In the genomic region with DNA sequence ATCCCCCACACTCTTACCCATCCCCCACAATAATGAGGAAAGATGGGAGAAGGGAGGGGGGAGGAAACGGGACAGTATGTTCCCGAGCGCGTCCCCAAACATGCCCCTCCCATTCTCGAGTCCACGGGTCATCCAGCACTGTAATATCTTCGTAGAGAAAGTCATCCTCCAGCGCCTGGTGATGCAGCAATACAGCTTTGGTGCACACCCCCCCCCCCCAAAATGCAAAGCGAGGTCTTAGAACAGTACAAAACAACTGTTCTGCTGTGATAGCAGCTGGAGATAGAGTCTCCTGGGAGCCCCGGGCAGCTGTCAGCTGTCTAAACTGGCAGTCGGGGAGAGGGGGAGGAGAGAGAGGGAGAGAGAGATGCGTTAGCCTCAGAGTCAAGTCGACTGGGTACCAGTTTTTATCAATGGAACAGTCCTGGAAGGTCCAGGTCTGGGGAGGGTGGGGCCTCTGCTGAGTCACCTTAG, we compare ENCODE assay signal across 8 mouse cellular contexts. TPM values are rescaled to one million over a fixed set of nuclear protein-coding genes. Genes with fewer than 3 reads are reported as not detected.
A peak's percentile ranks its signal among the peaks of the same experiment; 100 is the strongest.
DNase-seq lines count a peak whose midpoint lies in the region; ATAC-seq lines count a peak whose summit lies in the region.

No protein-coding gene starts in this region.

- H3K9me3 ChIP-seq in forebrain, embryonic 11.5 days (ENCODE audit: control insufficient read depth, low read length), result no peaks in the 10 kb centered on the region
- H3K9me3 ChIP-seq in forebrain, embryonic 15.5 days, result no peaks in the 10 kb centered on the region
- no peaks in the 10 kb centered on the region for H3K9me3 ChIP-seq in limb, embryonic 15.5 days

- H3K27ac ChIP-seq in forebrain, embryonic 11.5 days (ENCODE audit: low read depth, low read length), result no peak overlapping the region
- no peak overlapping the region for H3K27ac ChIP-seq in forebrain, embryonic 15.5 days (replicated peaks)
- H3K27ac ChIP-seq in limb, embryonic 15.5 days, result no peak overlapping the region

- no peaks in the 10 kb centered on the region for H3K36me3 ChIP-seq in forebrain, embryonic 11.5 days (ENCODE audit: control insufficient read depth, insufficient read depth, low read length)
- H3K36me3 ChIP-seq in forebrain, embryonic 15.5 days, result no peaks in the 10 kb centered on the region
- H3K36me3 ChIP-seq in limb, embryonic 15.5 days, result no peaks in the 10 kb centered on the region

- H3K4me2 ChIP-seq in forebrain, embryonic 11.5 days (ENCODE audit: low read depth, low read length, severe bottlenecking), result no peak overlapping the region
- H3K4me2 ChIP-seq in forebrain, embryonic 15.5 days (replicated peaks), result no peak overlapping the region
- no peak overlapping the region for H3K4me2 ChIP-seq in limb, embryonic 15.5 days

- peak; percentile 33; the same call in 1 of the 2 replicates for ATAC-seq in forebrain, embryonic 11.5 days (replicated peaks; ENCODE audit: low FRiP score)
- ATAC-seq in forebrain, embryonic 15.5 days (replicated peaks), result no peak
- ATAC-seq in limb, embryonic 15.5 days (ENCODE audit: insufficient number of reproducible peaks, low FRiP score, low TSS enrichment, low read depth), result peak; percentile 43; the same call in 1 of the 2 replicates

- H3K4me1 ChIP-seq in forebrain, embryonic 11.5 days (replicated peaks; ENCODE audit: control insufficient read depth, insufficient read depth, low read length), result no peaks in the 10 kb centered on the region
- H3K4me1 ChIP-seq in forebrain, embryonic 15.5 days, result no peaks in the 10 kb centered on the region
- H3K4me1 ChIP-seq in limb, embryonic 15.5 days, result peaks cover 3% of the 10 kb centered on the region; the same call in 1 of the 2 replicates

- H3K27me3 ChIP-seq in forebrain, embryonic 11.5 days (ENCODE audit: control insufficient read depth, insufficient read depth, low read length), result no peaks in the 10 kb centered on the region
- H3K27me3 ChIP-seq in forebrain, embryonic 15.5 days, result no peaks in the 10 kb centered on the region
- no peaks in the 10 kb centered on the region for H3K27me3 ChIP-seq in limb, embryonic 15.5 days

- H3K4me3 ChIP-seq in forebrain, embryonic 11.5 days (ENCODE audit: low read depth, low read length), result no peak overlapping the region
- H3K4me3 ChIP-seq in forebrain, embryonic 15.5 days, result no peak overlapping the region
- H3K4me3 ChIP-seq in limb, embryonic 15.5 days, result no peak overlapping the region

- WGBS in forebrain, embryonic 11.5 days, result 44% methylated on average over 13 of the region's 13 CpGs
- WGBS in forebrain, embryonic 15.5 days, result 46% methylated on average over 13 of the region's 13 CpGs
- WGBS in limb, embryonic 15.5 days, result 34% methylated on average over 13 of the region's 13 CpGs

- H3K9ac ChIP-seq in forebrain, embryonic 11.5 days (ENCODE audit: low read length), result no peak overlapping the region
- no peak overlapping the region for H3K9ac ChIP-seq in forebrain, embryonic 15.5 days (replicated peaks)
- no peak overlapping the region for H3K9ac ChIP-seq in limb, embryonic 15.5 days

- DNase-seq in forebrain, embryonic 11.5 days (ENCODE audit: low spot score), result no peak
- peak; percentile 30 to 35 for DNase-seq in thymus, postnatal 10 days (ENCODE audit: low spot score in 2 of 2)
- no peak for DNase-seq in thymus, adult 18-20 months
- DNase-seq in retina, postnatal 1 day, result peak; percentile 68
- no peak for DNase-seq in left cerebral cortex, adult 8-10 months (ENCODE audit: low spot score in 2 of 2)
- no peak for DNase-seq in adrenal gland, adult (ENCODE audit: inconsistent age in 2 of 2, low spot score in 1 of 2)

RNA-seq across cellular contexts. Expression of a gene that starts 11.0 kb away (rescaled TPM):
- polyA plus RNA-seq in forebrain, embryonic 11.5 days (2014; fragmentation: Nextera tagmentation; extraction: Ambion mirVana), result 6.6 and 15.1 TPM in 2 replicates
- polyA plus RNA-seq in forebrain, embryonic 15.5 days (2015; fragmentation: Nextera tagmentation; extraction: Ambion mirVana), result 8.6 and 12.3 TPM in 2 replicates
- polyA plus RNA-seq in limb, embryonic 15.5 days (2015; fragmentation: Nextera tagmentation; extraction: Ambion mirVana), result 3.9 and 9.4 TPM in 2 replicates
- 10 to 100 TPM; 26.0 to 42.5 (median 32.6) TPM for total RNA-seq in left cerebral cortex, adult 8-10 months (2022)

RNA-seq across cellular contexts. Expression of a gene that starts 16.5 kb away (rescaled TPM):
- 1.7 and 2.6 TPM in 2 replicates for polyA plus RNA-seq in forebrain, embryonic 11.5 days (2014; fragmentation: Nextera tagmentation; extraction: Ambion mirVana)
- polyA plus RNA-seq in forebrain, embryonic 15.5 days (2015; fragmentation: Nextera tagmentation; extraction: Ambion mirVana), result 1.6 and 1.8 TPM in 2 replicates
- polyA plus RNA-seq in limb, embryonic 15.5 days (2015; fragmentation: Nextera tagmentation; extraction: Ambion mirVana), result 20.5 and 25.0 TPM in 2 replicates
- total RNA-seq in left cerebral cortex, adult 8-10 months (2022), result 10 to 100 TPM; 12.1 to 20.6 (median 15.1) TPM

RNA-seq across cellular contexts. Expression of a gene that starts 17.4 kb away (rescaled TPM):
- polyA plus RNA-seq in forebrain, embryonic 11.5 days (2014; fragmentation: Nextera tagmentation; extraction: Ambion mirVana), result 35.1 and 39.2 TPM in 2 replicates
- 30.1 and 31.5 TPM in 2 replicates for polyA plus RNA-seq in forebrain, embryonic 15.5 days (2015; fragmentation: Nextera tagmentation; extraction: Ambion mirVana)
- 36.2 and 40.1 TPM in 2 replicates for polyA plus RNA-seq in limb, embryonic 15.5 days (2015; fragmentation: Nextera tagmentation; extraction: Ambion mirVana)
- total RNA-seq in left cerebral cortex, adult 8-10 months (2022), result 10 to 100 TPM; 39.8 to 49.3 (median 44.1) TPM

RNA-seq across cellular contexts. Expression of a gene that starts 40.4 kb away (rescaled TPM):
- polyA plus RNA-seq in forebrain, embryonic 11.5 days (2014; fragmentation: Nextera tagmentation; extraction: Ambion mirVana), result 333 and 334 TPM in 2 replicates
- polyA plus RNA-seq in forebrain, embryonic 15.5 days (2015; fragmentation: Nextera tagmentation; extraction: Ambion mirVana), result 267 and 269 TPM in 2 replicates
- polyA plus RNA-seq in limb, embryonic 15.5 days (2015; fragmentation: Nextera tagmentation; extraction: Ambion mirVana), result 289 and 315 TPM in 2 replicates
- total RNA-seq in left cerebral cortex, adult 8-10 months (2022), result 100 to 1,000 TPM; 257 to 274 (median 265) TPM

Comparison
In these comparisons a context has a peak if more than half of its experiments do, and no peak if none do; other contexts are left out.
1. DNase-seq: peak in thymus, postnatal 10 days (2 of 2) and retina, postnatal 1 day (single experiment); none in forebrain, embryonic 11.5 days (single experiment), thymus, adult 18-20 months (0 of 2), left cerebral cortex, adult 8-10 months (0 of 2) and adrenal gland, adult (0 of 2).